Mouse (Mus musculus): ENCODE data around the gene Atad3a. TPM values are rescaled to one million over a fixed set of nuclear protein-coding genes. Genes with fewer than 3 reads are reported as not detected.
"Not testable (repeated sequence)": the region's sequence is repeated elsewhere in the genome, so short reads cannot be mapped to it uniquely, and the experiment has no call there.

Gene Atad3a
- total RNA-seq (2015; ENCODE audit: low replicate concordance) = 4.6 and 14.0 TPM in 2 replicates
- 11.9 and 17.4 TPM in 2 replicates for total RNA-seq (2017; ENCODE audit: low replicate concordance)

DNA sequence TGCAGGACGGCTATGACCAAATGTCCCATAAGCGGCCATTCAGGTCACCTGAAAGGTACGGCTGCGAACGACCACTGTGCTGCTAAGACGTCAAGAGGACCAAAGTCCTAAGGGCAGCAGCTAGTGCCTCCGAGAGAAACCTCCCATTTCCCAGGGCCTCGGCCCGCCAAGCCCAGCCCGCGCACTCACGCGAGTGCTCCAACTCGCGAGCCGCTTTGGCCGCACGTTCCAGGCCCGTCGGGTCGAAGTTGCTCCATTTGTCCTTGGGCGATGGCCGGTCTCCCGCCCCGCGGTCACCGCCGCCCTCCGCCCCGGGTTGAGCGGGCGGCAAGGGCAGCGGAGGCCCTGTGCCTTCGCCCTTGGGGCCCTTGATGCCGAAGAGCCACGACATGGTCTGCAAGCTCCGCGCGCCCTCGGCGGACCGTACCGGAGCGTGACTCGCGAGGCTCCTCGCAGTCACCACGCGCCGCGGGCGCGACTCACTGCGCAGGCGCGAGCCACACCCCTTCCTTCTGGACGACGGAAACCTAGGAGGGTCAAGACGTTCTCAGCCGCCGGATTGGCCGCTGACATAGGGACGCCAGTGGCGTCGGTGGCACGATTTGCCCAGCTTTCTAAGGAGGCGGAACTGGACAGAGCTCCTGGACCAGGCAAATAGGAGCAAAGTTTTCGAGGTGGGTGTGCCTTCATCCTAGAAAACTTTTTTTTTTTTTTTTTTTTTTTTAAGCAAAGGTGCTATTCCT is at the start of gene Atad3a:
Gene Atad3a (minus strand): TSS at position 481 of the 743 bp plus-strand sequence.
- peak; percentile 97 for ATAC-seq (replicated peaks; ENCODE audit: low FRiP score, poor library complexity, severe bottlenecking)

GRCm38 (mm10) chr4:155807841-155808240 is 46.9 kb upstream of the Atad3a start:
- ATAC-seq (replicated peaks; ENCODE audit: low FRiP score, poor library complexity, severe bottlenecking) = no peak

DNA sequence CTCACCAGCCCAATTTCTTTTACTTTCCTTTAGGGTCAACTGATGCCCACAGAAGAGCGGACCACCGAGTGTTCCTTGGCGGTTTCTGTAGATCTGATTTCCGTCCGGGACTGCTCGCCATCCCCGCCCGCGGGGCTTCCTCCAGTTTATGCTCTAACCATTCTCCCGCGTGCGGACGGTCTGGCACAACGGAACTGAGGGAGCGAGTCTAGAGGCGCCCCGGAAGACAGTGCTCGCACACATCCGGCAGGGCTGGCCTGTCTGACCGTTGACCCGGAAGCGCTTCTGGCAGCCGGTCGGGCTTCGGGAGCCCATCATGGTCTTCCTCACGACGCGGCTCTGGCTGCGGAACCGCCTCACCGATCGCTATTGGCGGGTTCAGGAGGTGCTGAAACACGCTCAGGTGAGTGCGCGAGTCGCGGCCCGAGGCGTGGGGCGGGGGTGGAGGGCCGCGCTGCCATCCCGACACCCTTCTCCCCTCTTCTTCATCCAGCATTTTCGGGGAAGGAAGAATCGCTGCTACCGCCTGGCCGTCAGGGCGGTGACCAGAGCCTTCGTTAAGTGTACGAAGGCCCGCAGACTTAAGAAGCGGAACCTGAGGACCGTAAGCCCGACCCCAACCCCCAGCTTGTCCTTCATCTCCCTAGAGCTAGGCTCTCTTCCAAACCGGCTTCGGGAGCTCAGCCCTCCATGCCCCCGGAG is 42.6 kb upstream of the Atad3a start:
- peak; percentile 96 for ATAC-seq (replicated peaks; ENCODE audit: low FRiP score, poor library complexity, severe bottlenecking)

DNA sequence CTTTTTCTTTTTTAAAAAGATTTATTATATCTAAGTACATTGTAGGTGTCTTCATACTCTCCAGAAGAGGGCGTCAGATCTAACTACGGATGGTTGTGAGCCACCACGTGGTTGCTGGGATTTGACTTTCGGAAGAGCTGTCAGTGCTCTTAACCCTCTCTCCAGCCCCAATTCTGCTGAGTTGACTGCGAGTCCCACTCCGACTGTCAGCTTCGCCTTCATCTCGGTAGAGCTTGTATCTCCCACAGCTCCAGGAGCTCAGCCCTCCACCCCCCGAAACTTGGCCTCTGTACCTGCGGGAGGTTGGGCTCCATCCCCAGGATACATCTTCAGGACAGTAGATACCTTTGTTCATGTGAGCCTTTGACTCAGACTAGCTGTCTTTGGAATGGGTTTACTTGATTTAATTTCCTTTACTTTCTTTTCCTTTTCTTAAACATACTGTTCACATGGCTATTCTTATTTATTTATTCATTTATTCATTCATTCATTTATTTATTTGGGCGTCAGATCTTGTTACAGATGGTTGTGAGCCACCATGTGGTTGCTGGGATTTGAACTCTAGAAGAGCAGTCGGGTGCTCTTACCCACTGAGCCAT is 41.9 kb upstream of the Atad3a start, which contains the start of gene Mrpl20:
Gene Mrpl20 (plus strand): TSS at position 138 of the 599 bp plus-strand sequence.
- peak; percentile 39 for ATAC-seq (replicated peaks; ENCODE audit: low FRiP score, poor library complexity, severe bottlenecking)

DNA sequence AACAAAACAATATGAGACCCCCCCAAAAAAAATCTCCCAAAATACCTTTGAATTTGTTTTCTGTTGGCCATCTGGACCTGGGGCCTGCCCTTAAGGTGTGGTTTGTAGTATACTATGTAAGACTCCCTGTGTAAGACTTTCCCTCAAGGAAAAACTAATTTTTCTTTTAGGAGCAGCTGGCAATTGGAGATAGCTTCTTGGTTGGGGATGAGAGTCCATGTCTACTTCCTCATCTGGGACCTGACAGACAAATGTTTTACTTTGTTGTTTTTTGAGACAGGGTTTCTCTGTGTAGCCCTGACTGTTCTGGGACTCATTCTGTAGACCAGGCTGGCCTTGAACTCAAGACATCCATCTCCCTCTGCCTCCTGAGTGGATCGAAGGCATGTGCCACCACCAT is 41.2 kb upstream of the Atad3a start:
- ATAC-seq (replicated peaks; ENCODE audit: low FRiP score, poor library complexity, severe bottlenecking) = no peak

DNA sequence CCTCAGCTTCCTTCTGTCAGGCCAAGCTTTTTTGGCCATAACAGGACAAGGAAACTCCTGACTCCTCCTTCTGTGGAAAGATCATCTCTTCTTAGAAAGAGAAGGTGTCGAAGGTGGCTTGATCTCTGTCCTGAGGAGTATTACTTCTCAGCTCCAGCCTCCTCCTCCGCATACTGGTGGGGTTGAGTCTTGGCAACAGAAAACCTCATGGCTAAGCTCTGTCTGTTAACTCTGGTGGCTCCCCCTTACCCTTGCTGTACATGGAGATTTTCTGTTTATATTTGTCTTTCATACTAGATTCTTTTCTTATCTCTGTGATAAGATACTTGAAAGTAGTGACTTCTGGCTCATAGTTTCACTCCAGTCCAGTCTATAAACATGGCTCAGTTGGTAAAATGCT is 32.8 kb upstream of the Atad3a start:
- no peak for ATAC-seq (replicated peaks; ENCODE audit: low FRiP score, poor library complexity, severe bottlenecking)

GRCm38 (mm10) chr4:155791240-155791933 is 30.5 kb upstream of the Atad3a start:
- no peak for ATAC-seq (replicated peaks; ENCODE audit: low FRiP score, poor library complexity, severe bottlenecking)

- ATAC-seq (replicated peaks; ENCODE audit: low FRiP score, poor library complexity, severe bottlenecking) = no peak
Measured at GRCm38 (mm10) chr4:155790650-155791161, 29.8 kb upstream of the Atad3a start.

DNA sequence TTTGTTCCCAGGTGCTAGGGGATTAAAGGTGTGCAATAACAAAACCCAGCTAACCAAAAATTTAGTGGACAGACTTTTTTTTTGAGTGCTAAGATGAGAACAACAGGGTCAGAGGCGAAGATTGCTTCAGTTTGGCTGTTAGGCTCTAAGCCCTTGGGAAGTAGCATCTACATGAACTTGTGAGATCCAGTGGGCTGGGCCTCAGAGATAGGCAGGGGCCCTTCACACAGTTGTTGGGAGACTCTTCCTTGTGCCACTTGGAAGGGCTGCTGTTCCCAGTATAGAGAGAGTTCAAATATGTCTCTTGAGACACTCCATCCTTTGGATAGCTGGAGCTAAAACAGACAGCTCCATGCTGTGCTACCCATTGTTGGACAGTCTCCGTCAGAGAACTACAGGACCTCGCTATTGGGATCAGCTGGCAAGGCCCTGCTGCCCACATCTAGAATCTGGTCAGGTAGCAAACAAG is 29.2 kb upstream of the Atad3a start, which contains the start of gene Ankrd65:
Gene Ankrd65 (plus strand): TSS at position 419 of the 469 bp plus-strand sequence.
- no peak for ATAC-seq (replicated peaks; ENCODE audit: low FRiP score, poor library complexity, severe bottlenecking)

- not testable (repeated sequence) for ATAC-seq (replicated peaks; ENCODE audit: low FRiP score, poor library complexity, severe bottlenecking)
Measured at GRCm38 (mm10) chr4:155788833-155789232, 27.9 kb upstream of the Atad3a start.

GRCm38 (mm10) chr4:155788300-155788699 is 27.4 kb upstream of the Atad3a start:
- peak; percentile 81 for ATAC-seq (replicated peaks; ENCODE audit: low FRiP score, poor library complexity, severe bottlenecking)

- ATAC-seq (replicated peaks; ENCODE audit: low FRiP score, poor library complexity, severe bottlenecking) = peak; percentile 48
Measured at GRCm38 (mm10) chr4:155785819-155786218, 24.9 kb upstream of the Atad3a start, which contains the start of gene Tmem88b. Gene Tmem88b, minus strand, starts transcription at chr4:155785874.

GRCm38 (mm10) chr4:155785246-155785645 is 24.4 kb upstream of the Atad3a start:
- ATAC-seq (replicated peaks; ENCODE audit: low FRiP score, poor library complexity, severe bottlenecking) = no peak

- peak; percentile 68 for ATAC-seq (replicated peaks; ENCODE audit: low FRiP score, poor library complexity, severe bottlenecking)
Measured at GRCm38 (mm10) chr4:155784081-155784701, 23.3 kb upstream of the Atad3a start.

DNA sequence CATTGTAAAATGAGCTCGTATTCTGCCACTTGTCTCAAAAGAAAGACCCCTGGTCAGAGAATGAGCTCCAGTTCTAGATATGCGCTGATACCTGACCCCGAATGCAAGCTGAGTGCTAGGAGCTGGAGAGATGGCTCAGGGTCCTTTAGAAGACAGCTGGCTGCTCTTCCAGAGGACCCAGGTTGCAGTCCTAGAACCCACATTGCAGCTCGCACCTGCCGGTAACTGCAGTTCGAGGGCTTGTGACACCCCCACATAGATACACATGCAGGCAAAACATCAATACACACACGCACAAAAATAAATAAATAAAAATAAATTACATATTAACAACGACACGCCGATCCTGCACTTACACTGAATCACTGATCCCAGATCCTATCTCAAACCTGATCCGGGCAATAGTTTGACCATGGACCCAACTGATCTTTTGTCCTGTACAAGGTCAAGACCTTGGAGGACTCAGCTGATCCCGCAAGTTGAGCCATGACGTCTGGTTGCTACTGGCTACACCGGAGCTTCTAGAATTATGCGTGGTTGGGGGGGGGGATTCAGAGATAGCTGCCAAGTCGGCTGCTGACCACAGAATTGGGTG is 22.7 kb upstream of the Atad3a start:
- ATAC-seq (replicated peaks; ENCODE audit: low FRiP score, poor library complexity, severe bottlenecking) = no peak

DNA sequence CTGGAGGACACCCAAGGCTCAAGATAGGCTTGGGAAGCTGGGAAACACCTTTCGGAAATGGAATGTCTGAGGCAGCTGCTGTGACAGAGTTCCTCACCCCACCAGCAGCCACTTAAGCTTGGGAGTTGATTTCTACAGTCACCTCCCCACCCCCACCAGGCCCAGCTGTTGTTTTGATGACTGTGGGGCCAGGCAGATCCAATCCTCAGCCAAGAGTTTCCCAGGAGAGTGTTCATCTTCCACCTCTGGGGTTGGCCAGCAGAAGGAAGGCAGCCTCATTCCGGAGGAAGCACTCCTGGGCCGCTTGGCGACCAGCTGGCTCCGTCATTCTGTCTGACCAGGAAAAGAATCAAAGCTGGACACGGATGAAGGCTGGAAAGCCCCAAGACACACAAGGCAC is 20.0 kb upstream of the Atad3a start:
- ATAC-seq (replicated peaks; ENCODE audit: low FRiP score, poor library complexity, severe bottlenecking) = no peak

GRCm38 (mm10) chr4:155779498-155779897 is 18.6 kb upstream of the Atad3a start:
- ATAC-seq (replicated peaks; ENCODE audit: low FRiP score, poor library complexity, severe bottlenecking) = no peak

DNA sequence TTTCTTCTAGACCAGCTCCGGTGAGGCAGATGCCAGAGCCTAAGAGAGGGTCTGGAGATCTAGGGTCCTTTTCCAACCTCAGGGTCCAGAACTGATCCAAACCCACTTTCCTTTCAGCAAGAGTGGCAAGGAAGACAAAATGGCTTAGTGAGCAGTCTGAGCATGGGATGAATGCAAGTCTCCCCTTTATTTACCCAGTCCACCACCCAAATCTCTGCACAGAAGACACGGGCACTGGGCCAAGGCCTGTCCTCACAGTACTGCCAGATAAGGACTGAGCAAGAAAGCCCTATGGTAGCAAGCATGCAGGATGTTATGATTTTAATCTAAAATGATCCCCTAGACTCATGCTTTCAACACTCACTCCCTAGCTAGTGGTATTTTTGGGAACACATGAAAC is 16.9 kb upstream of the Atad3a start:
- no peak for ATAC-seq (replicated peaks; ENCODE audit: low FRiP score, poor library complexity, severe bottlenecking)
